Mouse (Mus musculus) c-Kit-positive CD71-positive TER-119-negative erythroid progenitor cells, embryonic 14.5 days (primary cell): ENCODE results near the gene Slc48a1.

Experiments used
- DNase-seq: peaks from one replicate; pipeline ENCODE4 v3.0.0-alpha.2; 2013; ENCODE audit warnings: low read depth

The Slc48a1 gene

GRCm38 (mm10) chr15:97782749-97783105 lies 4.4 kb downstream of the Slc48a1 start:
- no peak for DNase-seq

GRCm38 (mm10) chr15:97784092-97784559 lies 5.8 kb downstream of the Slc48a1 start:
- peak; percentile 75 for DNase-seq

GRCm38 (mm10) chr15:97784561-97785161 lies 6.3 kb downstream of the Slc48a1 start:
- no peak for DNase-seq

- DNase-seq = no peak
Observed at GRCm38 (mm10) chr15:97785731-97786411, 7.6 kb downstream of the Slc48a1 start.

GRCm38 (mm10) chr15:97786412-97787112 lies 8.2 kb downstream of the Slc48a1 start:
- no peak for DNase-seq

- no peak for DNase-seq
Observed at GRCm38 (mm10) chr15:97787148-97787798, 9.0 kb downstream of the Slc48a1 start.

GRCm38 (mm10) chr15:97787799-97788667 lies 9.7 kb downstream of the Slc48a1 start:
- no peak for DNase-seq

GRCm38 (mm10) chr15:97788821-97789220 lies 10.5 kb downstream of the Slc48a1 start:
- no peak for DNase-seq

- DNase-seq = no peak
Observed at GRCm38 (mm10) chr15:97789761-97790505, 11.6 kb downstream of the Slc48a1 start.

- DNase-seq = no peak
Observed at GRCm38 (mm10) chr15:97791126-97791700, 12.9 kb downstream of the Slc48a1 start.

- DNase-seq = no peak
Observed at GRCm38 (mm10) chr15:97793386-97794153, 15.2 kb downstream of the Slc48a1 start.

GRCm38 (mm10) chr15:97794268-97794667 lies 15.9 kb downstream of the Slc48a1 start:
- no peak for DNase-seq

GRCm38 (mm10) chr15:97795559-97796235 lies 17.4 kb downstream of the Slc48a1 start:
- DNase-seq = no peak

GRCm38 (mm10) chr15:97796674-97797310 lies 18.5 kb downstream of the Slc48a1 start:
- DNase-seq = no peak

GRCm38 (mm10) chr15:97798134-97798533 lies 19.8 kb downstream of the Slc48a1 start:
- DNase-seq = no peak

GRCm38 (mm10) chr15:97799446-97799845 lies 21.1 kb downstream of the Slc48a1 start:
- no peak for DNase-seq

GRCm38 (mm10) chr15:97800853-97801252 lies 22.5 kb downstream of the Slc48a1 start:
- DNase-seq = no peak

GRCm38 (mm10) chr15:97801811-97802210 lies 23.5 kb downstream of the Slc48a1 start:
- no peak for DNase-seq

- DNase-seq = no peak
Observed at GRCm38 (mm10) chr15:97802575-97802974, 24.3 kb downstream of the Slc48a1 start.
